Mouse (Mus musculus): ENCODE results near the gene Lrrc34. TPM values are rescaled to one million over a fixed set of nuclear protein-coding genes. Genes with fewer than 3 reads are reported as not detected.
A peak's percentile ranks its signal among the peaks of the same experiment; 100 is the strongest.

Lrrc34 gene
- polyA plus RNA-seq, 1 experiment from 2014 or later, result 3.1 TPM

DNA sequence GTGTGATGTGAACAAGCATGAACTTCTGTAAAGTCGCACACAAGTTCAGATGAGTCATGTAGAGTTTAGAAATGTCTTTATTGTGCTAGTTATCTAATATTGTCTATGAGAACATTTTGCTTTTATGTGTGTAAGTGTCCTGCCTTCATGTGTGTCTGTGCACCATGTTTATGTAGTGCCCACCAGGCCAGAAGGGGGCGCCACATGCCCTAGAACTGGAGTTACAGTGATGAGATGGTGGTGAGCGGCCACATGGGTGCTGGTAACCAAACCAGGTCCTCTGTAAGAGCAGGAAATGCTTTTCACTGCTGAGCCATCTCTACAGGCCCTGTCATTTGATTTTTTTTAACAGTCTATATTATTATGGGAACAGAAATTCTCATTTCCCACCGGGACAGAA lies 12.0 kb downstream of the Lrrc34 start:
- H3K9me3 ChIP-seq, result no peaks in the 10 kb centered on the region
- no peaks in the 10 kb centered on the region for H3K27me3 ChIP-seq
- H3K4me2 ChIP-seq, result no peak overlapping the region
- no peak overlapping the region for H3K9ac ChIP-seq
- ATAC-seq (ENCODE audit: borderline replicate concordance, extremely low read depth, low FRiP score, low TSS enrichment), result no peak
- H3K36me3 ChIP-seq, result no peaks in the 10 kb centered on the region
- no peaks in the 10 kb centered on the region for H3K4me1 ChIP-seq
- whole genome bisulfite sequencing, result 75% methylated on average over 4 of the region's 4 CpGs
- no peak overlapping the region for H3K4me3 ChIP-seq
- H3K27ac ChIP-seq, result no peak overlapping the region

DNA sequence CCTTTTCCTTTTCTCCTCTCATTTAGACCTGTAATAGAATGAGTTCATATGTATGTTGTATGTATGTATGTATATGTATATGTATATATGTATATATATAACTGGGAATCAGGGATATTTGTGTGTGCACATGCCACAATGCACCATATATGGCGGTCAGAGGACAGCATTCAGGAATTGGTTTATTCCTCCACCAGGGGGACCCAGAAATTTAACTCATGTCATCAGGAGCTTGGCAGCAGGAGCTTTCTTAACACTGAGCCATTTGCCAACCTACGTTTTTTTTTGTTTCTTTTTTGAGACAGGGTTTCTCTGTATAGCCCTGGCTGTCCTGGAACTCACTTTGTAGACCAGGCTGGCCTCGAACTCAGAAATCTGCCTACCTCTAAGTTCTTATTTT lies 14.0 kb downstream of the Lrrc34 start:
- Histone ChIP-seq H3K4me3 (no peak overlapping the region), H3K4me1 (no peaks in the 10 kb centered on the region), H3K4me2 (no peak overlapping the region), H3K9me3 (no peaks in the 10 kb centered on the region), H3K27ac (no peak overlapping the region), H3K36me3 (no peaks in the 10 kb centered on the region), H3K9ac (no peak overlapping the region), H3K27me3 (no peaks in the 10 kb centered on the region)
- ATAC-seq (ENCODE audit: borderline replicate concordance, extremely low read depth, low FRiP score, low TSS enrichment), result no peak
- 55% methylated on average over 3 of the region's 3 CpGs for WGBS

DNA sequence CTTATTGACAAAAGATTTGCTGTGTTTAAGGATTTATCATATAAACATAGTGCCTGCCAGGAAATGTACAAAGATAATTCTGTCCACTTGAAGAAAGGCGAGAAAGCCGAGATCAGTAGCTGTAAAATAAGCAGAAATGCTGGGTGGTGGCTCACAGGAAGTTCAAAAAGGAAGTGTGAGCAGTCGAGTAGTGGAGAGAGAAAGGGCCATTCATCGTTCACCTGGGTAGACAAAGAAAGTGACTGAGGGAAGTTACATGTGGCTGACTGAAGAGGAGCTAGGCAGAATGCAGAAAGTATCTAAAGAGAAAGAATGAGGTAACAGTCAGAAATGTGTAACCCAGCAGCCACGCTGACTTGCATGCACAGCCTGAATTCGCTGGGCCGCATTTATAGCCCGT lies 27.5 kb downstream of the Lrrc34 start:
- no peaks in the 10 kb centered on the region for H3K9me3 ChIP-seq
- 52% methylated on average over 8 of the region's 8 CpGs for WGBS
- H3K27ac ChIP-seq, result no peak overlapping the region
- no peaks in the 10 kb centered on the region for H3K27me3 ChIP-seq
- no peaks in the 10 kb centered on the region for H3K4me1 ChIP-seq
- no peak for ATAC-seq (ENCODE audit: borderline replicate concordance, extremely low read depth, low FRiP score, low TSS enrichment)
- H3K4me2 ChIP-seq, result no peak overlapping the region
- no peak overlapping the region for H3K4me3 ChIP-seq
- H3K9ac ChIP-seq, result no peak overlapping the region
- peaks cover 28% of the 10 kb centered on the region for H3K36me3 ChIP-seq

DNA sequence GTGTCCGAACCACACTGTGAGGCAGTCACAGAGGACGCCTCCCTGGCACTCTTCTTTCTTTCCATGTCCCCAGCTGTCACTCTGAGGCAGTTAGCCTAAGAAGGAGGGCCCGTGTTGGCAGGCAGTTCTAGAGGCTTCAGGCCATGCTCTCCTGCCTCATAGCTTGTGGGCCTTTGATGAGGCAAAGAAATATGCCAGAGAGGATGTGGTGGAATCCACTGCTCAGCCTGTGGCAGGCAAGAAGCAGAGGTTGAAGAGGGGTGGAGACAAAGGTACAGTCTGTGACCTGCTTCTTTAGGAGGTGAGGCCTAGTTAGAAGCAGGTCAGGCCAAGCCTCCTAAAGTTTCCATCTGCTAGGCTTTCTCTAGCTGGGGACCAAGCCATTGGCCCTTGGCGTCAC lies 36.7 kb downstream of the Lrrc34 start:
- Histone ChIP-seq H3K4me1 (no peaks in the 10 kb centered on the region), H3K9me3 (no peaks in the 10 kb centered on the region), H3K9ac (no peak overlapping the region), H3K4me3 (no peak overlapping the region), H3K27ac (no peak overlapping the region), H3K4me2 (no peak overlapping the region), H3K36me3 (peaks cover 66% of the 10 kb centered on the region), H3K27me3 (no peaks in the 10 kb centered on the region)
- no peak for ATAC-seq (ENCODE audit: borderline replicate concordance, extremely low read depth, low FRiP score, low TSS enrichment)
- WGBS, result 89% methylated on average over 4 of the region's 4 CpGs

DNA sequence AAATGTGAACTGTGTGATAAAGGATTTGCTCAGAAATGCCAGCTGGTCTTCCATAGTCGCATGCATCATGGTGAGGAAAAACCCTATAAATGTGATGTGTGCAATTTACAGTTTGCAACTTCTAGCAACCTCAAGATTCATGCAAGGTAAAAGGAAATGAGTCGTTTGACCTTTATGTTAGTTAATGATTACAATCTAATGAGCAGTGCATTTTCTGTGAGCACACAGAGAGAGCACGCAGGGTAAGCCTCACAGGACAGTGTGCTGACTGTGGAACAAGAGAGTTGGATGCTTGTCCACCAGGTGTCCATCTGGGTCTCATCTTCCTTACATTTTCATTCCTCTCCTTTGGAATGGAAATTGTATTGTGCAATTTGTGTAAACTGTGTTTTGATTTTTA lies 38.7 kb downstream of the Lrrc34 start:
- no peak for ATAC-seq (ENCODE audit: borderline replicate concordance, extremely low read depth, low FRiP score, low TSS enrichment)
- WGBS, result 90% methylated on average over 3 of the region's 3 CpGs
- Histone ChIP-seq H3K4me1 (no peaks in the 10 kb centered on the region), H3K9me3 (no peaks in the 10 kb centered on the region), H3K27me3 (no peaks in the 10 kb centered on the region), H3K4me3 (no peak overlapping the region), H3K9ac (no peak overlapping the region), H3K27ac (no peak overlapping the region), H3K36me3 (peaks cover 62% of the 10 kb centered on the region), H3K4me2 (no peak overlapping the region)

DNA sequence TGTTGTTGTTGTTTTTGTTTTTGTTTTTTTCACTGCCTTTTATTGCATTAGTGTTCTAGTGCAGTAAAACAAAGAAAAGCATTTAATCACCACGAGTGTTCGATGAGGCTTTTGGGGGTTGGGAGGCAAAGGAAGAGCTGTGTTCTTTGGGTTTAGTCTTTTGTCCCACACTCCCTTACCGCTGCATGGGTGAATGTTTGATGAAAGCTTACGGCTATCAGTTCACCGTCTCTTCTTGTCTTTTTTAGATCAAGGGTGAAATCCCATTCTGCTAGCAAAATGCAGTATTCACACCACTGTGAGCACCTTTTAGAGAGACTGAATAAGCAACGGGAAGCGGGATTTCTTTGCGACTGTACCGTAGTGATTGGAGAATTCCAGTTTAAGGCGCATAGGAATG lies 44.4 kb downstream of the Lrrc34 start:
- ATAC-seq (ENCODE audit: borderline replicate concordance, extremely low read depth, low FRiP score, low TSS enrichment), result no peak
- Histone ChIP-seq H3K4me3 (peak overlapping the region; percentile 58), H3K27ac (no peak overlapping the region), H3K4me2 (peak overlapping the region; percentile 87), H3K9me3 (no peaks in the 10 kb centered on the region), H3K36me3 (peaks cover 23% of the 10 kb centered on the region), H3K27me3 (no peaks in the 10 kb centered on the region; the same call in 1 of the 2 replicates), H3K9ac (peak overlapping the region; percentile 57), H3K4me1 (peaks cover 15% of the 10 kb centered on the region)
- WGBS, result 34% methylated on average over 10 of the region's 10 CpGs

DNA sequence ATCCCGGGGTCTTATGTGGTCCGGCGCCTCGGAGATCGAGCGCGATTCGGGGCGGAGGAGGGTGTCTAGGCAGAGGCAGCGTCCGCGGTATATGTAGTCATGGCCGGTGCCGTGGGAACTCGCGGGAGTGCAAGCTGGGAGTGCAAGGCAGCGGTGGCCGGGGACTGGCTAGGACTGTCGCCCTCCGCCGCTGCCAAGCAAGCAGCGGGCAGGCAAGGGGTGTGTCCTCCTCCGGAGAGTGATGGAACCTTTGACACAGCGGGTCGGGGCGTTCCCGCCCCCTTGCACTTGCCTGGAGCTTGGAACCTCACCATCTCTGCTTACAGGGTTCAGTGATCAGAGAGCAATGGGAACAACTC lies 45.0 kb downstream of the Lrrc34 start:
- H3K4me1 ChIP-seq, result peaks cover 15% of the 10 kb centered on the region
- H3K36me3 ChIP-seq, result peaks cover 18% of the 10 kb centered on the region
- ATAC-seq (ENCODE audit: borderline replicate concordance, extremely low read depth, low FRiP score, low TSS enrichment), result peak; percentile 53
- peak overlapping the region; percentile 58 for H3K4me3 ChIP-seq
- no peaks in the 10 kb centered on the region; the same call in 1 of the 2 replicates for H3K27me3 ChIP-seq
- WGBS, result under 1% methylated on average over 27 of the region's 27 CpGs
- peak overlapping the region; percentile 57 for H3K9ac ChIP-seq
- peak overlapping the region; percentile 91 for H3K27ac ChIP-seq
- no peaks in the 10 kb centered on the region for H3K9me3 ChIP-seq
- H3K4me2 ChIP-seq, result peak overlapping the region; percentile 87

DNA sequence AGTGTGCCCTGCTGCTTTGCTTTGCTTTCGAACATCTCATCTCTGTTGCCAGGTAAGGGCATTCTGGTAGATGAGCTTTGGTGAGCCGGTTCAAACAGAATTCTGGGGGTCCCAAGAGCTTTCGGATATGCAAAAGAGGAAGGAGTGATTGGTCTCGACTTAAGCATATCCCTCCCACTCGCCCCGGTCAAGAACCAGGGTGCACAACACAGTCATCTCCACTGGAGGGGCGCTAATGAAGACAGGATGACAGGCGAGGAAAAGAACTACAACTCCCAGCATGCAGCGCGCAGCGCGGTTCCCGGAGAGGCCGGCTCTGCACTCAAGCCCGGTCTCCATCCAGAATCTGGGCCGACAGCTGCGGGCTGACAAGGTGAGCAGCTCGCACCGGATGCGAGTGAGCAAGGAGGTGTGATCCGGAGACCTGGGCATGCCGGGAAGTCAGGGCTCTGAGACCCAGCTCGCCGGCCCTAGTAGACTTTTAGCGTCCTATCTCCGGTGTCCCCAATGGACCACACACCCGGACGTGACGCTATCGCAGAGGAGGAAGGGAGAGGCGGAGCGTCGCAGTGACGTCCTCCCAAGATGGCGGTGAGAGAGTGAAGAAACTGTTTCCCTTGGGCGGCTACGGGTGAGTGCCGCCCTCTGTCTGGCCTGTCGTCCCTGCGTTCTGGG lies 45.5 kb downstream of the Lrrc34 start, which contains the start of gene Mynn:
Mynn (plus strand) TSS at position 1 of the 675 bp plus-strand sequence.
- H3K36me3 ChIP-seq, result peaks cover 13% of the 10 kb centered on the region; the same call in 1 of the 2 replicates
- H3K4me1 ChIP-seq, result peaks cover 15% of the 10 kb centered on the region
- peak within 1 kb of the TSS; percentile 57 for H3K9ac ChIP-seq
- no peaks in the 10 kb centered on the region; the same call in 1 of the 2 replicates for H3K27me3 ChIP-seq
- ATAC-seq (ENCODE audit: borderline replicate concordance, extremely low read depth, low FRiP score, low TSS enrichment), result peak; percentile 95
- H3K9me3 ChIP-seq, result no peaks in the 10 kb centered on the region
- under 1% methylated on average over 40 of the region's 40 CpGs for WGBS
- peak within 1 kb of the TSS; percentile 91 for H3K27ac ChIP-seq
- H3K4me2 ChIP-seq, result peak within 1 kb of the TSS; percentile 87
- peak within 1 kb of the TSS; percentile 58 for H3K4me3 ChIP-seq

DNA sequence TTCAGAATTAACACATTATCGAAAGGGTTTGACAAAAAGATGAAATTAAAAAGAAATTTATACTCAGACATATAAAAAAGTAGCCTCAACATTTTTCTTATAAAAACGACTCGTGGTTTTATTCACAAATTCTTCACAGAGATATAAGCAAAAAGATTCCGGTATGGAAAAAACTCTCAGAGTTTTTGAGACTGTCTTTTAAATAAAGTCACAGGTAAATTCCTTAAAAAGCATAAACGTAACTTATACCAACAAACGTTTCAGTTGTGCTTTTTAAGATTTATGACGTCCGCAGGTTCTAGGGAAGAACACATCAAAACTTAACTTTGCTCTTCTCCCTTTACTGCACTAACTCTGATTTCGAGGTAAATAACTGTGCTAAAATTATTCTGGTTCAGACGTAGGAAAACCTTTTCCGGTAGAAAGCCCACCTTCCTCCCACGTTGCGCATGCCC lies 46.0 kb downstream of the Lrrc34 start:
- 1% methylated on average over 13 of the region's 13 CpGs for WGBS
- Histone ChIP-seq H3K9me3 (no peaks in the 10 kb centered on the region), H3K4me1 (peaks cover 15% of the 10 kb centered on the region), H3K27ac (peak overlapping the region; percentile 91), H3K4me3 (peak overlapping the region; percentile 58), H3K36me3 (peaks cover 10% of the 10 kb centered on the region; the same call in 1 of the 2 replicates), H3K4me2 (peak overlapping the region; percentile 87), H3K27me3 (no peaks in the 10 kb centered on the region; the same call in 1 of the 2 replicates), H3K9ac (peak overlapping the region; percentile 57; the same call in 1 of the 2 replicates)
- no peak for ATAC-seq (ENCODE audit: borderline replicate concordance, extremely low read depth, low FRiP score, low TSS enrichment)

DNA sequence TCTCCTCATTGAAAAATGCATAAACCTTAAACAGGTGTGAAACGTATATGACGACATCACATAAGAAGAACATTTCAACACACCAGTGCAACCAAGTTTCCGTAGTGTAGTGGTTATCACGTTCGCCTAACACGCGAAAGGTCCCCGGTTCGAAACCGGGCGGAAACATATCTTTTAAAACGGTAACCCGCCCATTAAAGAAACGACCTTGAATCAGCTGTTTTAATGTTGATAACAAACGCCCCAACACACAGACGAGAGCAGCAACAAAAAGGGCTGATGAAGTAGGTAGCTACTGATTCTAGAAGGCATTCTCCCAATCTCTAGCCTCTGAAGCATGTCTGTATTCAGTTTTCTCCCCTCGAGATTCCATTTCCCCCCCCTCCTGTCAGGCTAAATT lies 46.5 kb downstream of the Lrrc34 start:
- peak overlapping the region; percentile 62 for H3K27ac ChIP-seq
- peak overlapping the region; percentile 87 for H3K4me2 ChIP-seq
- H3K4me1 ChIP-seq, result peaks cover 15% of the 10 kb centered on the region
- H3K36me3 ChIP-seq, result peaks cover 10% of the 10 kb centered on the region; the same call in 1 of the 2 replicates
- peak overlapping the region; percentile 58 for H3K4me3 ChIP-seq
- WGBS, result under 1% methylated on average over 17 of the region's 17 CpGs
- peak; percentile 12; the same call in 1 of the 2 replicates for ATAC-seq (ENCODE audit: borderline replicate concordance, extremely low read depth, low FRiP score, low TSS enrichment)
- no peaks in the 10 kb centered on the region for H3K9me3 ChIP-seq
- no peaks in the 10 kb centered on the region; the same call in 1 of the 2 replicates for H3K27me3 ChIP-seq
- H3K9ac ChIP-seq, result no peak overlapping the region

DNA sequence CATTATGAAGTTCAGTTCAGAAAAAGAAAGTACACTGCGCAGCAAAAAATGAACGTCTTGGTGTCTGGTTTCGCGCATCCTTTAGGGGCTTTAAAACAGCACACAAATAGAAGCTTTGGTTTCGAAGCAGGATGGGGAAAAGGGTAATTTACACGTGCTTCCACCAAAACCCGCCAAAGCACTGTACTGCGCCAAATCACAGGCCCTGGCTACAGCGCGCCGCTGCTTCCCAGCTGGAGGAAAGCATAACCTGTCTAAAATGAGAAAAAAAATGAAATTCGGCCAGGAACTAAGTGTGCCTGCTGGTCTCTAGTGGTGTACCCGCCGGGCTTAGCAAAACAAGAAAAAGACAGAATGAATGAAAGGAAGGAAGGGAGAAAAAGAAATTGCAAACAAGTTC lies 47.0 kb downstream of the Lrrc34 start:
- 0 out of 2 replicates have a peak, but pooled peaks have one; percentile 6 for ATAC-seq (ENCODE audit: borderline replicate concordance, extremely low read depth, low FRiP score, low TSS enrichment)
- Histone ChIP-seq H3K4me3 (peak overlapping the region; percentile 58), H3K4me2 (peak overlapping the region; percentile 87), H3K4me1 (peaks cover 19% of the 10 kb centered on the region), H3K27me3 (no peaks in the 10 kb centered on the region; the same call in 1 of the 2 replicates), H3K27ac (peak overlapping the region; percentile 27; the same call in 1 of the 2 replicates), H3K9me3 (no peaks in the 10 kb centered on the region), H3K9ac (0 out of 2 replicates have a peak overlapping the region, but pooled peaks have one; percentile 8), H3K36me3 (peaks cover 6% of the 10 kb centered on the region; the same call in 1 of the 2 replicates)
- under 1% methylated on average over 14 of the region's 14 CpGs for WGBS

All from lung, embryonic 15.5 days (tissue).